Mouse (Mus musculus): ENCODE measurements around the gene Tmem191c.
A peak's percentile ranks its signal among the peaks of the same experiment; 100 is the strongest.

Tmem191c gene

GRCm38 (mm10) chr16:17267937-17268336 is 7.9 kb upstream of the Tmem191c start:
- DNase-seq = no peak

- no peak for DNase-seq
These were observed 6.0 kb upstream of the Tmem191c start for GRCm38 (mm10) chr16:17269872-17270271.

GRCm38 (mm10) chr16:17271124-17271523 is 4.8 kb upstream of the Tmem191c start:
- no peak for DNase-seq

- no peak for DNase-seq
These were observed 4.0 kb upstream of the Tmem191c start for GRCm38 (mm10) chr16:17271856-17272255.

- DNase-seq = peak; percentile 82
These were observed 581 bp downstream of the Tmem191c start for GRCm38 (mm10) chr16:17276164-17277151.

GRCm38 (mm10) chr16:17277342-17278211 is 1.7 kb downstream of the Tmem191c start:
- DNase-seq = peak; percentile 44

GRCm38 (mm10) chr16:17280471-17280870 is 4.6 kb downstream of the Tmem191c start:
- no peak for DNase-seq

- no peak for DNase-seq
These were observed 7.3 kb downstream of the Tmem191c start for GRCm38 (mm10) chr16:17283151-17283550.

- no peak for DNase-seq
These were observed 11.2 kb downstream of the Tmem191c start for GRCm38 (mm10) chr16:17287103-17287502.

GRCm38 (mm10) chr16:17291016-17291415 is 15.1 kb downstream of the Tmem191c start:
- DNase-seq = no peak

- DNase-seq = peak; percentile 39
These were observed 16.9 kb downstream of the Tmem191c start for GRCm38 (mm10) chr16:17292751-17293150.

- no peak for DNase-seq
These were observed 24.9 kb downstream of the Tmem191c start for GRCm38 (mm10) chr16:17300818-17301217.

GRCm38 (mm10) chr16:17303521-17304245 is 27.8 kb downstream of the Tmem191c start:
- no peak for DNase-seq

- DNase-seq = no peak
These were observed 31.6 kb downstream of the Tmem191c start for GRCm38 (mm10) chr16:17307461-17307860.

GRCm38 (mm10) chr16:17309036-17309435 is 33.2 kb downstream of the Tmem191c start:
- no peak for DNase-seq

- no peak for DNase-seq
These were observed 36.7 kb downstream of the Tmem191c start for GRCm38 (mm10) chr16:17312531-17312930.

GRCm38 (mm10) chr16:17316554-17316953 is 40.7 kb downstream of the Tmem191c start:
- no peak for DNase-seq

- no peak for DNase-seq
These were observed 45.6 kb downstream of the Tmem191c start for GRCm38 (mm10) chr16:17321481-17321880.

GRCm38 (mm10) chr16:17324745-17325144 is 48.9 kb downstream of the Tmem191c start:
- no peak for DNase-seq

GRCm38 (mm10) chr16:17326064-17326463 is 50.2 kb downstream of the Tmem191c start:
- no peak for DNase-seq

- no peak for DNase-seq
These were observed 54.1 kb downstream of the Tmem191c start for GRCm38 (mm10) chr16:17329848-17330570.

GRCm38 (mm10) chr16:17331116-17331515 is 55.2 kb downstream of the Tmem191c start, which contains the start of gene Serpind1:
Gene Serpind1 (plus strand): TSS chr16:17331371.
- DNase-seq = no peak
